Mouse (Mus musculus) C2C12 (cell line): ENCODE measurements around the gene Pgm3. TPM values are rescaled to one million over a fixed set of nuclear protein-coding genes. Genes with fewer than 3 reads are reported as not detected.

Experiments used
- H3K27me3 ChIP-seq: one replicate; pipeline ENCODE4 v1.6.1; 2011; ENCODE audit not compliant: control insufficient read depth, insufficient read depth, insufficient read length
- H3K36me3 ChIP-seq: one replicate; pipeline ENCODE4 v1.6.1; 2011; ENCODE audit not compliant: control insufficient read depth, insufficient read depth
- H3K4me3 ChIP-seq: one replicate; pipeline ENCODE4 v1.5.1; 2011; ENCODE audit warnings: mild to moderate bottlenecking, control low read depth; ENCODE audit not compliant: poor library complexity, insufficient read depth, severe bottlenecking
- H3K79me2 ChIP-seq: one replicate; pipeline ENCODE4 v1.6.1; 2011; ENCODE audit not compliant: control insufficient read depth, insufficient read depth
- H3K79me3 ChIP-seq: one replicate; pipeline ENCODE4 v1.6.1; 2011; ENCODE audit warnings: low read depth, control low read depth
- H3ac ChIP-seq: one replicate; pipeline ENCODE3; 2011; ENCODE audit warnings: low read depth; ENCODE audit not compliant: control insufficient read depth, insufficient read length
- CEBPB ChIP-seq: IDR thresholded peaks from one replicate; pipeline ENCODE4 v1.6.1; 2011; ENCODE audit warnings: low read depth, mild to moderate bottlenecking, control low read depth, moderate library complexity
- CTCF ChIP-seq: IDR thresholded peaks from one replicate; pipeline ENCODE4 v1.5.1; 2011; ENCODE audit not compliant: control insufficient read depth, insufficient read depth, insufficient read length
- FOSL1 ChIP-seq: IDR thresholded peaks from one replicate; pipeline ENCODE4 v1.8.0; 2011; ENCODE audit warnings: mild to moderate bottlenecking, low read length; ENCODE audit not compliant: poor library complexity, insufficient read depth, severe bottlenecking
- MAX ChIP-seq: IDR thresholded peaks from one replicate; pipeline ENCODE4 v1.6.1; 2011; ENCODE audit warnings: mild to moderate bottlenecking, control low read depth
- MYOD1 ChIP-seq: IDR thresholded peaks from one replicate; pipeline ENCODE4 v1.6.1; 2011; ENCODE audit warnings: low read depth; ENCODE audit not compliant: control insufficient read depth, insufficient read length
- MYOG ChIP-seq: IDR thresholded peaks from one replicate; pipeline ENCODE4 v1.6.1; 2011; ENCODE audit not compliant: control insufficient read depth, insufficient read length; ENCODE audit errors: extremely low read depth
- USF1 ChIP-seq: IDR thresholded peaks from one replicate; pipeline ENCODE4 v1.6.1; 2011; ENCODE audit warnings: low read depth, mild to moderate bottlenecking, control low read depth, moderate library complexity
- polyA plus RNA-seq: library from polyadenylated mRNA; unstranded; fragments of >200 nt; fragmentation: generic; extraction: Trizol; gene quantifications from one replicate; pipeline ENCODE4 v1.2.1, GENCODE M21; 2012; ENCODE audit warnings: missing spikeins

Gene Pgm3
- polyA plus RNA-seq, 1 experiment, result 8.9 TPM

- TF ChIP-seq MYOG (no peak), CTCF (no peak), MYOD1 (no peak), MAX (no peak), CEBPB (no peak), FOSL1 (no peak), USF1 (no peak)
- no peaks in the 10 kb centered on the region for H3K27me3 ChIP-seq
- no peaks in the 10 kb centered on the region for H3K79me3 ChIP-seq
- H3K79me2 ChIP-seq, result no peaks in the 10 kb centered on the region
- no peak overlapping the region for H3ac ChIP-seq
- H3K36me3 ChIP-seq, result peaks cover 29% of the 10 kb centered on the region
- H3K4me3 ChIP-seq, result no peak overlapping the region
These were observed 49.3 kb downstream of the Pgm3 start for GRCm38 (mm10) chr9:86522335-86522734.

- Histone ChIP-seq H3K4me3 (no peak overlapping the region), H3ac (no peak overlapping the region), H3K79me3 (no peaks in the 10 kb centered on the region), H3K79me2 (no peaks in the 10 kb centered on the region), H3K36me3 (peaks cover 37% of the 10 kb centered on the region), H3K27me3 (no peaks in the 10 kb centered on the region)
- TF ChIP-seq CTCF (no peak), MAX (no peak), MYOG (no peak), CEBPB (no peak), MYOD1 (no peak), FOSL1 (no peak)
These were observed 56.8 kb downstream of the Pgm3 start for GRCm38 (mm10) chr9:86514798-86515197.

- H3K36me3 ChIP-seq, result peaks cover 37% of the 10 kb centered on the region
- H3K27me3 ChIP-seq, result no peaks in the 10 kb centered on the region
- no peak overlapping the region for H3K4me3 ChIP-seq
- H3K79me3 ChIP-seq, result no peaks in the 10 kb centered on the region
- no peaks in the 10 kb centered on the region for H3K79me2 ChIP-seq
- TF ChIP-seq MYOD1, result no peak
- no peak for TF ChIP-seq MAX
- TF ChIP-seq CEBPB, result no peak
- TF ChIP-seq CTCF, result no peak
- no peak for TF ChIP-seq USF1
- no peak for TF ChIP-seq MYOG
- H3ac ChIP-seq, result no peak overlapping the region
These were observed 57.3 kb downstream of the Pgm3 start for GRCm38 (mm10) chr9:86514390-86514789.

GRCm38 (mm10) chr9:86513733-86514132 lies 57.9 kb downstream of the Pgm3 start:
- no peak overlapping the region for H3K4me3 ChIP-seq
- H3K79me3 ChIP-seq, result no peaks in the 10 kb centered on the region
- no peaks in the 10 kb centered on the region for H3K79me2 ChIP-seq
- H3K36me3 ChIP-seq, result peaks cover 37% of the 10 kb centered on the region
- TF ChIP-seq MYOG (no peak), FOSL1 (no peak), CTCF (no peak), MAX (no peak), CEBPB (no peak), MYOD1 (no peak), USF1 (no peak)
- no peaks in the 10 kb centered on the region for H3K27me3 ChIP-seq
- no peak overlapping the region for H3ac ChIP-seq

- no peak overlapping the region for H3K4me3 ChIP-seq
- peaks cover 18% of the 10 kb centered on the region for H3K36me3 ChIP-seq
- H3ac ChIP-seq, result no peak overlapping the region
- no peaks in the 10 kb centered on the region for H3K27me3 ChIP-seq
- no peaks in the 10 kb centered on the region for H3K79me2 ChIP-seq
- no peaks in the 10 kb centered on the region for H3K79me3 ChIP-seq
- TF ChIP-seq USF1 (no peak), CEBPB (no peak), FOSL1 (no peak), MYOD1 (no peak), CTCF (no peak), MYOG (no peak), MAX (no peak)
These were observed 64.2 kb downstream of the Pgm3 start for GRCm38 (mm10) chr9:86507437-86507836.

Other genes starting within 250 kb of the Pgm3 start
- 7.7 TPM for gene Ube2cbp, start 106.9 kb downstream of the Pgm3 start, polyA plus RNA-seq
- 3.0 TPM for gene Dop1a, start 104.7 kb downstream of the Pgm3 start, polyA plus RNA-seq
- 0.80 TPM for gene Rwdd2a, start 149 bp upstream of the Pgm3 start, polyA plus RNA-seq
- gene Me1, start 124.1 kb upstream of the Pgm3 start, polyA plus RNA-seq, result 50.1 TPM
- 0.04 TPM for gene Prss35, start 171.8 kb upstream of the Pgm3 start, polyA plus RNA-seq